Mouse (Mus musculus): Measurements from ENCODE around the gene Mapkapk2.

GRCm38 (mm10) chr1:131019492-131020098 is 78.0 kb downstream of the Mapkapk2 start, which contains the start of gene Il10:
- TF ChIP-seq CTCF (IDR thresholded peaks at IDR 0.05; ENCODE audit: low read depth) (no peak), EP300 (IDR thresholded peaks at IDR 0.05; ENCODE audit: low read depth) (no peak)

Measured in liver, postnatal 0 days (tissue).